Mouse (Mus musculus): Measurements from ENCODE around the gene Mcpt2.
"Not testable (repeated sequence)": the region's sequence is repeated elsewhere in the genome, so short reads cannot be mapped to it uniquely, and the experiment has no call there.

Mcpt2 gene

GRCm38 (mm10) chr14:56041792-56042191 is at the start of gene Mcpt2:
Gene Mcpt2, plus strand, starts transcription at chr14:56042041.
- DNase-seq (ENCODE audit: low spot score): not testable (repeated sequence)

DNA sequence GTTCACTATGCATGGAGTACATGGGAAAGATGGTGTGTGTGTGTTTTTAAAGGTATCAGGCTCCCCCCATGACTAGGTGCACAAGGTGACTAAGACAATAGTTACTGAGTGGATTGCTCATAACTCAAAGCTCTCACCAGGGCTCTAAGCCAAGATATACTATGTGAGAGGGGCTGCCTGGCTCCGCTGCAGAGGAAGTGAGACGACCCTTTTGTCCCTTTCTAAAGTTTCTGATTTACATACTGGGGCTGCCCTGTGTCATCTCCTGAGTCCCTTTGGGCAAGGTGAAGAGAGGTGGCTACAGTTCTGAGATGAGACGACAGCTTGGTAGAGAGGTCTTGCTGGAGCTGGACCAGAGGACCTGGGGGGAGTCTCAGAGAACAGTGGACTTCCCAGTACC is 28.7 kb upstream of the Mcpt2 start:
- no peak for DNase-seq (ENCODE audit: low spot score)

DNA sequence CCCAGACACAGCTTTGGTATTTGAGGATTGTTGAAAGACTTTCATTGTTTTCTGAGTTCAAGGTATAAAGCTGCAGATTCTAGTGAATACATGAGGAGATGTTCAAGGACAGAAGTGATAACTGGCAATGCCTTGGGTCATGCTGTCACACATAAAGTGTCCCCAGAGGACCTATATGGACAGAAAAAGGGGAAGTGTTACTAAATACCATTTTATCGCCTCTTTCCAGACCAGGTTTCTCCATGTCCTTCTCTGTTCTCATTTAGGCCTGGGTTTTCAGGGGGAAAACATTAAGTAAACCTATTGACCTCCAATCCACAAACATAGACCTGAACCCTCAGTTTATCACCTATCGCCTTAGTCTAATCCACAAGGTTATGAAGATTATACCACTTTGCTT is 27.9 kb upstream of the Mcpt2 start:
- DNase-seq (ENCODE audit: low spot score): no peak

DNA sequence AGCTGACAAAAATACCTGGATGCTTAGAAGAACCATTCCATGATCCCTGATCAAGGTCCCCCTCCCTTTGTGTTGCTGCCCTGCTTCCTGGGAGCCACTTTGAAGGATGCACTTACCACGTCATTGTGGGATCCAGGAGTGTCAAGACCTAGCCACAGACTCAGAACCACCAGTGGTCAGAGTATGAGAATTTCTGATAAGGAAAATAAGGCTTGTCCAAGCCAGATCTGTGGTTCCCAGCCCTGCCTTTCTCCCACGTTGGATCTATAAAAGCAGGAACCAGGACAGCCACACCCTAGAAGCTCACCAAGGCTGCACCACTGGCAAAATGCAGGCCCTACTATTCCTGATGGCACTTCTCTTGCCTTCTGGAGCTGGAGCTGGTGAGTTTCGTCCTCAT is 24.2 kb upstream of the Mcpt2 start, which contains the start of gene Mcpt1:
TSS of gene Mcpt1 (plus strand) at position 301 of the 400 bp plus-strand sequence.
- DNase-seq (ENCODE audit: low spot score): not testable (repeated sequence)

GRCm38 (mm10) chr14:56019446-56019845 is 22.4 kb upstream of the Mcpt2 start:
- no peak for DNase-seq (ENCODE audit: low spot score)

DNA sequence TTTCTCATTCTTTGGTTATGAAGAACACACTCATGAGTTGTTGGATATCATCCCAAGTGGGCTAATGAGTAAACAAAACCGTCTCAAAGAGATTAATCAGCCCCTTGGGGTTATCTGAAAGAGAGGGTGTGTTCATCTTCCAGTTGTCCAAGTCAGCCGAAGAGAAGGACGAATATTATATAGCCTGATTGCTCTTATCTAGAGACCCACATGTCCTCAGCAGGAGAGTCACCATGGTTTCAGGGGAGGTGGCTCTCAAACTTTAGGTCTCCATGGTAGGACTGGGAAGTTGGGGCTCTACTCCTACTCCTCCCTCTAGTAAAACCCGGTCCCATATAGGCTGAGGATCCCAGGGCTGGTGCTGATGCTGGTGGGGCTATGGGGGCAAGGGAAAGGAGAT is 20.5 kb upstream of the Mcpt2 start:
- DNase-seq (ENCODE audit: low spot score): not testable (repeated sequence)

DNA sequence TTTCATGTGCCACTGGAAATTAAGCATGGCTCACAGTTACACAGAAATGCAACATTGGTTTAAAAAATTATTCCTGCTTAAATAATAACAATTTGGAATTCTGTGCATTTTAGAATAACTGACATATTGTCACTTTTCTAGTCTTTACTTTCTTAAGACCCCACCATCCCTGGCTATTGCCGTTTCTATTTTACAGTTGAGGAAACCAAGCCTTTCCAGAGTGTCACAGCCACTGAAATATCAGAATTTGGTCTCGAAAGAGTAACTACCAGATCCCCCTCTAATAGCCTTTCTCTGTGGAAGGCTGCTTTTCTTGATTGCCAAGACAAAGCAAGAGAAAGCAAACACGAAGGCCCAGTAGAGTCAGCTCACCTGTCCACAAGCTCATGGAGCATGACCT is 11.4 kb upstream of the Mcpt2 start, which contains the start of gene Mcpt9:
TSS of gene Mcpt9 (minus strand) at position 101 of the 400 bp plus-strand sequence.
- not testable (repeated sequence) for DNase-seq (ENCODE audit: low spot score)

DNA sequence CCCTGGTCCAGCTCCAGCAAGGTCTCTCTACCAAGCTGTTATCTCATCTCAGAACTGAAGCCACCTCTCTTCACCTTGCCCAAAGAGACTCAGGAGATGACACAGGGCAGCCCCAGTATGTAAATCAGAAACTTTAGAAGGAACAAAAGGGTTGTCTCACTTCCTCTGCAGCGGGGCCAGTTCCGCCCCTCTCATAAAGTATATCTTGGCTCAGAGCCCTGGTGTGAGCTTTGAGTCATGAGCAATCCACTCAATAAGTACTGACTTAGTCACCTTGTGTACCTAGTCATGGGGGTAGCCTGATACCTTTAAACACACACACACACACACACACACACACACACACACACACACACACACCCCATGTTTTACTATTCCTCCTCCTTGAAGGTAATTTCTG is 7.4 kb upstream of the Mcpt2 start:
- no peak for DNase-seq (ENCODE audit: low spot score)

DNA sequence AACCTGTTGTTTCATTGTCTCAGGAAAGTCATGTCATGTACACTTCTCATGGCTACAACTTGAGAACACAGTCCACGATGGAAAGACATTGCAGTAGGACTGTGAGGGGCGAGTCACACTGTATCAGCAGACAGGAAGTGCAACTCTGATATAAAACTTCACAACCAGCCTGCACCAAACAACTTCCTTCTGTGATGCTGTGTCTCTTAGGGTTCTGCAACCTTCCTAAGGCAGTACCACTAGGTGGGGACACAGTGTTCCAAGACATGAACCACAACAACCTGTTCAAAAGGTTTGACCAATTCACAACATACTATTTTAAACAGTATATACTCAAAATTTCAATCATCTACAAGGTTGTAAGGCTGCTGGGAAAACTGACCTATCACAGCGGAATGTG is 13.6 kb downstream of the Mcpt2 start:
- no peak for DNase-seq (ENCODE audit: low spot score)

GRCm38 (mm10) chr14:56057722-56058121 is 15.9 kb downstream of the Mcpt2 start:
- DNase-seq (ENCODE audit: low spot score): no peak

GRCm38 (mm10) chr14:56062213-56062612 is 20.4 kb downstream of the Mcpt2 start, which contains the start of gene Mcpt4:
Gene Mcpt4, minus strand, starts transcription at chr14:56062313.
- not testable (repeated sequence) for DNase-seq (ENCODE audit: low spot score)

DNA sequence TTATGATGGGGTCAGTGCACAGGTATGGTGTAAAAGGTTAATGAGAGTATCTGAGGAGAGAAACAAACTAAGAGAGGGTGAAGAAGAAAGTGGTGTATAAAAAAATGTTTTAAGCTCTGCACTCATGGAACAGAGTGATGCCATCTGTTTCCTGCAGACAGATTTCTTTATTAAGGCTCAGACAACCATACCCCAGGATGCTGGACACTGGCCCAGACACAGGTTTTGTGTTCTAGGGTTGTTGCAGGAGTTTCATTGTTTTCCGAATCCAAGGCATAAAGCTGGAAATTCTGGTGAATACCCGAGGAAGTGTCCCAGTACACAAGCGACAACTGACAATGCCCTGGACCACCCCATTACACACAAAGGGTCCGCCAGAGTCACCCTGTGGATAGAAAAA is 40.2 kb downstream of the Mcpt2 start:
- DNase-seq (ENCODE audit: low spot score): no peak

- DNase-seq (ENCODE audit: low spot score): no peak
Observed at GRCm38 (mm10) chr14:56085167-56085566, 43.3 kb downstream of the Mcpt2 start, which contains the start of gene Mcpt8. Gene Mcpt8, minus strand, starts transcription at chr14:56085273.

- no peak for DNase-seq (ENCODE audit: low spot score)
Observed at GRCm38 (mm10) chr14:56086711-56087110, 44.9 kb downstream of the Mcpt2 start.

DNA sequence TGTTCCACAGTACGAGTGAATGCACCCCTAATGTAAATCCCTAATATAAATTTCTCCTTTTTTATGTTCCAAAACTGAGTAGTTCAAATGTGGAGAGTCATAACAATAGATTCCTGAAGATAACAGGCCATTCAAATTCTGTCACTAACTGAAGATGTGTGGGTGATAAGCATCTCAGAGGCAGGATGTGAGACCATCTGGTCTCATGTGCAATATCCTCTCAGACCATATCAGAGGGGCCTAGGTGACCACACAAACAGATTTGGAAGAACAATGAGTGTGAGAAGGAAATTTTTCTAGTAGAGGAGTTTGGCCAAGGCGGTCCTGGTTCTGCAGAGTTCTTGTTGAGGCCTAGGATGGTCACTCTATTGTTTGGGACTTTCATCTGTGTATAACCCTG is 51.5 kb downstream of the Mcpt2 start:
- no peak for DNase-seq (ENCODE audit: low spot score)

All from embryo, embryonic 10 days (tissue).